Mouse (Mus musculus) embryo, embryonic 11 days (tissue): Measurements from ENCODE around the gene Dhx37.
"Not testable (repeated sequence)": the region's sequence is repeated elsewhere in the genome, so short reads cannot be mapped to it uniquely, and the experiment has no call there.

Source experiments
- DNase-seq: peaks from one replicate; pipeline ENCODE4 v3.0.0-alpha.2; 2015

Gene Dhx37

GRCm38 (mm10) chr5:125388358-125389092 is 45.4 kb downstream of the Dhx37 start:
- no peak for DNase-seq

- not testable (repeated sequence) for DNase-seq
Observed at GRCm38 (mm10) chr5:125387295-125387694, 46.6 kb downstream of the Dhx37 start.

DNA sequence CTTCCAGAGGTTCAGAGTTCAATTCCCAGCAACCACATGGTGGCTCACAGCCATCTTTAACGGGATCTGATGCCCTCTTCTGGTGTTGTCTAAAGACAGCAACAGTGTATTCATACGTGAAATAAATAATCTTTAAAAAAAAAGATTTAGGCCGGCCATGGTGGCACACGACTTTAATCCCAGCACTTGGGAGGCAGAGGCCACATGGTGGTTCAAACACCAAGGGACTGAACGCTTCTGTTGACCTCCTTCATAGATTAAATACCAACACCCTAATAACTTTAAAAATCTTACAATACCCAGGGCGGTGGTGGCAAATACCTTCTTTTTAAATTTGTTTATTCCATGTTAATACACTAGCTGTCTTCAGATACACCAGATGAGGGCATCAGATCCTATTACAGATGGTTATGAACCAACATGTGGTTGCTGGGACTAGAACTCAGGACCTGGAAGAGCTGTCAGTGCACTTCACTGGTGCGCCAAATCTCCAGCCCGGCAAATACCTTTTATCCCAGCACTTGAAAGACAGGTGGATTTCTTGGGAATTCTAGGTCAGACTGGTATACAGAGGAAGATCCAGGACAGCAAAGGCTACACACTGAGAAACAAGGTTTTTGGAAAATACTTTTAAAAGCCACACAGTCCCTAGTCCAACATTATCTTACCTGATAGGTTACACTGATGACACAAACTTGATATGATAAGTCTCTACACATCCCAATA is 48.5 kb downstream of the Dhx37 start:
- DNase-seq: no peak

GRCm38 (mm10) chr5:125384512-125385214 is 49.3 kb downstream of the Dhx37 start:
- no peak for DNase-seq

GRCm38 (mm10) chr5:125383637-125384420 is 50.1 kb downstream of the Dhx37 start:
- DNase-seq: no peak

- peak; percentile 80 for DNase-seq
Observed at GRCm38 (mm10) chr5:125382673-125383558, 51.0 kb downstream of the Dhx37 start.

- DNase-seq: no peak
Observed at GRCm38 (mm10) chr5:125381954-125382672, 51.8 kb downstream of the Dhx37 start.

- no peak for DNase-seq
Observed at GRCm38 (mm10) chr5:125378919-125379318, 55.0 kb downstream of the Dhx37 start.

GRCm38 (mm10) chr5:125377214-125377613 is 56.7 kb downstream of the Dhx37 start:
- DNase-seq: no peak

DNA sequence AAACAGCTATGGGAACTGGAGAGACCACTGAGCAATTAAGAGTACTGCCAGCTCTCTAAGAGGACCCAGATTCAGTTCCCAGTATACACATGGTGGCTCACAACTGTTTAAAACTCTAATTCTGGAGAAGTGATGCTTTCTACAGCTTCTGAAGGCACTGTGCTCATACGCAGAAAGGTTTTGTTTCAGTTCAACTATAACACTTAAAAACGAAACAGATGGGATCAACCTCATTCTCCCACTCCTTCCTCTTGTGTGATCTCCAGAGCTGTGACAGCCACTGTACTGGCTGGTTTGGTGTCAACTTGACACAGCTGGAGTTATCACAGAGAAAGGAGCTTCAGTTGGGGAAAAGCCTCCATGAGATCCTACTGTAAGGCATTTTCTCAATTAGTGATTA is 58.0 kb downstream of the Dhx37 start:
- DNase-seq: no peak

DNA sequence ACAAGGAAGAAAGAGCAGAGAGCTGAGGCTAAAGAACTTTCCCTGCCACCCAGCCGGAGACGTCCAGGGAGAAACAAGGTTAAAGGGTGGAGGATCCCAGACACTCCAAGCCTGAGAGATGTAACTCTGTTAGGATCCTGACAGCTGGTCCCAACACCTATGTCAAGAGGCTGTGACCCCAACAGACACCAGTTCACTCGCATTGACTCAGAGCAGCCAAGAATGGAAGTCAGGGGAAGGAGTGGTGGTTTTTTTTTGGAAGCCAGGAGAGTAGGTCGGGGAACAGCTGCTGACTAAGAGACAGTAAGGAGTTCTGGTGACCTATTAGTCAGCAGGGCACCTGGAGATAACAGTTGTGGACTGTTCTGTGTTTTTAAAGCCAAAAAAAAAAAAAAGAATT is 61.9 kb downstream of the Dhx37 start:
- no peak for DNase-seq

DNA sequence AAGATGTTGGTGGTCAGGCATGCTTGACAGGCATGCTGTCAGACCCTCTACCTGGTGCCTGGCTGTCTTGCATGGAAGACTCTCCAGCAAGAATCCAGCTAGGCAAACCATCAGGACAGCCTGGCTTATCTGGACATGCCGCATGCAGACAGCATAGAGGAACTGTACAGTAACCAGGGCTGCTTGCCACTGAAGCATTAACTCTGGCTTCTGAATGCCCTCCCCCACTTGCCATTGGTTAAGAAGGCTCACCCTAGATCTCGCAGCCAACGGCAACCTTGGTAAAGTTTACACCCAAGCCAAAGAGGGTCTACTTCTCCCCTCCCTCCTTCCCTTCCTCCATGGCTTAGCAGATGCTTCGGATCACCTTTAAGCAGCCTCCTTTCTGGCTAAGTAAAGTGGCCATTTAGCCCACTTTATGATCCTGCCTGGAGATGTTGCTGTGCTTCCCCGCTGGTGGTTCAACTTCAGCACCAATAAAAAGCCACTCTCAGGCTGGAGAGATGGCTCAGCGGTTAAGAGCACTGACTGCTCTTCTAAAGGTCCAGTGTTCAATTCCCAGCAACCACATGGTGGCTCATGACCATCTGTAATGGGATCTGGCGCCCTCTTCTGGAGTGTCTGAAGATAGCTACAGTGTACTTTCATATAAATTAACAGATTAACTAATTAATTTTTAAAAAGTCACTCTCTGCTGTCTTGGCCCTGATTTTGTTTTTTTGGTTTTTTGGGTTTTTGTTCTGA is 62.8 kb downstream of the Dhx37 start:
- DNase-seq: no peak

DNA sequence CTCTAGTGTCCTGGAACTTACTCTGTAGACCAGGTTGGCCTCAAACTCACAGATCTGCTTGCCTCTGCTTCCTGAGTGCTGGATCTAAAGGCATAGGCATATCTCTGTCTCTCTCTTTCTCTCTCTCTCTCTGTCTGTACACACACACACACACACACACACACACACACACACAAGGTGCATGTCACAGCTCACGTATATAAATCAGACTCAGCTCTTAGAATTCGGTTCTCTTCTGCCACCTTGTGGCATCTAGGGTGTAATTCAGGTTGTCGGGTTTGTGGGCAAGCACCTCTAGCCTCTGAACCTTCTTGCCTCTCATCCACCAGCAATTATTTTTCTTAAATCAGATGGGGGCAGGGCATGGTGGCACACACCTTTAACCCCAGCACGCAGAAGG is 65.4 kb downstream of the Dhx37 start:
- peak; percentile 74 for DNase-seq

DNA sequence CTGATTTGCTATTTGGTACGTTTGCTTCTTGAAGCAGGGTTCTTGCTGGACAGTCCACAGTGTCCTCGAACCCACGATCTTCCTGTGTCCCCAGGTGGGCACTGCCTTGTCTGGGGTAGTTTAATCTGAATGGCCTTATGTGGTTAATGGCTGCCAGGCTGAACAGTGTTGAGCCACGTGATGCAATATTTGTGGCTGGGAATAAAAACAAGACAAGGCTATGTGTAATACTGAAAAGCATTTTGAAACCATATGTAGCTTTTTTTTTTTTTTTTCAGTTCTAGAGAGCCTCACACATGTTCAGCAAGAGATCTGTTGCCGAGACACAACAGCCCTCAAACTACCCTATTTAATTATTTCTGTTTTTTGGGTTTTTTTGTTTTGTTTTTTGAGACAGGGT is 65.8 kb downstream of the Dhx37 start:
- no peak for DNase-seq

DNA sequence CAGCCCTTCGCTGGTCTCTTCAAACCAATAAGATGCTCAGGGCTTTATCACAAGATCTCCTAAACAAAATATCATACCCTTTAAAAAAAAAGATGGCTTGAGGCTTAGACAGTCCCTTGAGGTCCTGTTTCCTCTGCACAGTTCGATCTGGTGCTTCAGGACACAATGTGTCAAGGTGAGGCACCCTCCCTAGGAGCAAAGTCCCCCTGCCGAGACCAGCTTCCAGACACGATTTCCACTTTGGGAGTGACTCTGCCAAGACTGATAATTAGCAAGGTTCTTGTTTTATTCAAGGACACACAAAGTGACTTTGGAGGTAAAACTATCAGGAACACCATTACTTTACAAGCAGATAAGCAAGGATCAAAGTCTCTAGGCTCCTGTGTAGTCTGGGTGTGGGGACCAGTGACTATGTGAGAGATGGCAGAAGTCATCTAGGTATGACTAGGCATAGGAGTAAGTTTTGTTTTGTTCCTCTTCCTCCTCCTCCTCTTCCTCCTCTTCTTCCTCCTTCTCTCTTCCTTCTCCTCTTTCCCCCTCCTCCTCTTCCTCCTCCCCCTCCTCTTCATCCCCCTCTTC is 69.0 kb downstream of the Dhx37 start:
- no peak for DNase-seq

- DNase-seq: no peak
Observed at GRCm38 (mm10) chr5:125363894-125364293, 70.0 kb downstream of the Dhx37 start.
